Mouse (Mus musculus) MEL (cell line): ENCODE data around the gene Gas7. TPM values are rescaled to one million over a fixed set of nuclear protein-coding genes. Genes with fewer than 3 reads are reported as not detected.

Source experiments
- DNase-seq: peaks from one replicate; pipeline ENCODE4 v3.0.0; 2011; ENCODE audit warnings: low read depth, low spot score
- H3K27ac ChIP-seq: 2 replicates; pipeline ENCODE4 v1.5.1; 2012; ENCODE audit warnings: low read depth, mild to moderate bottlenecking, control low read depth, low read length, moderate library complexity; ENCODE audit not compliant: control insufficient read depth
- H3K27me3 ChIP-seq, 2 experiments: fragments of 150-350 bp in 1 of 2; sonication (generic) in 1 of 2; 2 replicates each; pipeline ENCODE4 v1.6.1; 2012; ENCODE audit warnings: low read length in 2 of 2, mild to moderate bottlenecking in 2 of 2, improper control_type of control experiment in 1 of 2, moderate library complexity in 1 of 2; ENCODE audit not compliant: insufficient read depth in 2 of 2, control insufficient read depth in 1 of 2
- H3K36me3 ChIP-seq, 2 experiments: 2 replicates each; pipeline ENCODE4 v1.6.1; 2012 to 2014; ENCODE audit warnings: low read length in 2 of 2, improper control_type of control experiment in 1 of 2, inconsistent platforms in 1 of 2, mild to moderate bottlenecking in 1 of 2; ENCODE audit not compliant: insufficient read depth in 2 of 2, control insufficient read depth in 1 of 2
- H3K4me1 ChIP-seq, 2 experiments: fragments of 150-350 bp in 1 of 2; sonication (generic) in 1 of 2; 2 replicates each; pipeline ENCODE4 v1.6.1; 2012; ENCODE audit warnings: low read length in 2 of 2, improper control_type of control experiment in 1 of 2, mild to moderate bottlenecking in 1 of 2; ENCODE audit not compliant: insufficient read depth in 2 of 2, control insufficient read depth in 1 of 2
- H3K4me3 ChIP-seq, 2 experiments: fragments of 150-350 bp in 1 of 2; sonication (generic) in 1 of 2; 2 replicates each; pipeline ENCODE4 v1.5.1; 2012; ENCODE audit warnings: low read depth in 2 of 2, low read length in 2 of 2, mild to moderate bottlenecking in 2 of 2, moderate library complexity in 2 of 2, control low read depth in 1 of 2, improper control_type of control experiment in 1 of 2; ENCODE audit not compliant: control insufficient read depth in 1 of 2, insufficient read depth in 1 of 2
- H3K79me2 ChIP-seq: 2 replicates; pipeline ENCODE4 v1.6.1; 2012; ENCODE audit warnings: mild to moderate bottlenecking, low read length, moderate library complexity; ENCODE audit not compliant: control insufficient read depth, poor library complexity, insufficient read depth
- H3K9ac ChIP-seq: 2 replicates; pipeline ENCODE4 v1.6.1; 2012; ENCODE audit warnings: low read depth, mild to moderate bottlenecking, control low read depth, low read length, moderate library complexity; ENCODE audit not compliant: control insufficient read depth, poor library complexity, severe bottlenecking
- H3K9me3 ChIP-seq: fragments of 150-350 bp; sonication (generic); replicated peaks from 2 replicates; pipeline ENCODE4 v1.6.1; 2012; ENCODE audit warnings: mild to moderate bottlenecking, low read length, improper control_type of control experiment, moderate library complexity; ENCODE audit not compliant: insufficient read depth
- ELF1 ChIP-seq: IDR thresholded peaks from 2 replicates; pipeline ENCODE4 v1.6.1; 2014; ENCODE audit warnings: low read depth, mild to moderate bottlenecking, inconsistent platforms, low read length, improper control_type of control experiment, moderate library complexity
- EP300 ChIP-seq, 2 experiments: IDR thresholded peaks; 2 replicates each; pipeline ENCODE4 v1.6.1; 2011; ENCODE audit warnings: improper control_type of control experiment in 2 of 2, low read length in 2 of 2, low read depth in 1 of 2, mild to moderate bottlenecking in 1 of 2
- ETS1 ChIP-seq: IDR thresholded peaks from 2 replicates; pipeline ENCODE4 v1.6.1; 2012; ENCODE audit warnings: low read depth, mild to moderate bottlenecking, inconsistent platforms, low read length, improper control_type of control experiment, moderate library complexity
- GATA1 ChIP-seq: IDR thresholded peaks from 2 replicates; pipeline ENCODE4 v1.6.1; 2011; ENCODE audit warnings: low read depth, low read length, improper control_type of control experiment
- KAT2A ChIP-seq: conservative IDR thresholded peaks from 2 replicates; pipeline ENCODE4 v1.6.1; 2012; ENCODE audit warnings: low read depth, low read length, improper control_type of control experiment, inconsistent platforms
- MYC ChIP-seq: IDR thresholded peaks from 2 replicates; pipeline ENCODE4 v1.6.1; 2011; ENCODE audit warnings: low read depth, mild to moderate bottlenecking, low read length, improper control_type of control experiment, moderate library complexity
- POLR2A ChIP-seq, 2 experiments: IDR thresholded peaks; 2 replicates each; pipeline ENCODE4 v1.6.1; 2011 to 2012; ENCODE audit warnings: low read length in 2 of 2, mild to moderate bottlenecking in 2 of 2, control low read depth in 1 of 2, improper control_type of control experiment in 1 of 2, low read depth in 1 of 2, moderate library complexity in 1 of 2; ENCODE audit not compliant: control insufficient read depth in 1 of 2, insufficient read depth in 1 of 2, poor library complexity in 1 of 2
- POLR2AphosphoS5 ChIP-seq: IDR thresholded peaks from 2 replicates; pipeline ENCODE4 v1.6.1; 2012; ENCODE audit warnings: low read depth, borderline replicate concordance, mild to moderate bottlenecking, inconsistent platforms, low read length, moderate library complexity, mixed read lengths
- RAD21 ChIP-seq: IDR thresholded peaks from 2 replicates; pipeline ENCODE4 v1.6.1; 2011; ENCODE audit warnings: mild to moderate bottlenecking, low read depth, low read length, improper control_type of control experiment
- SMC3 ChIP-seq: IDR thresholded peaks from 2 replicates; pipeline ENCODE4 v1.6.1; 2011; ENCODE audit warnings: low read depth, low read length, improper control_type of control experiment
- TAL1 ChIP-seq: IDR thresholded peaks from 2 replicates; pipeline ENCODE4 v1.6.1; 2012; ENCODE audit warnings: mild to moderate bottlenecking, inconsistent platforms, low read length, moderate library complexity, mixed read lengths
- USF1 ChIP-seq: IDR thresholded peaks from 2 replicates; pipeline ENCODE4 v1.6.1; 2014; ENCODE audit warnings: low read depth, mild to moderate bottlenecking, inconsistent platforms, low read length, improper control_type of control experiment, moderate library complexity
- USF2 ChIP-seq, 2 experiments: IDR thresholded peaks; 2 replicates each; pipeline ENCODE4 v1.6.1; 2011 to 2012; ENCODE audit warnings: improper control_type of control experiment in 2 of 2, low read length in 2 of 2, borderline replicate concordance in 1 of 2, inconsistent platforms in 1 of 2, low read depth in 1 of 2, mild to moderate bottlenecking in 1 of 2; ENCODE audit not compliant: insufficient read depth in 1 of 2
- ZC3H11A ChIP-seq: IDR thresholded peaks from 2 replicates; pipeline ENCODE4 v1.6.1; 2012; ENCODE audit warnings: low read depth, mild to moderate bottlenecking, inconsistent platforms, low read length, improper control_type of control experiment
- ZKSCAN1 ChIP-seq: IDR thresholded peaks from 2 replicates; pipeline ENCODE4 v1.6.1; 2012; ENCODE audit warnings: low read depth, mild to moderate bottlenecking, inconsistent platforms, low read length, improper control_type of control experiment, moderate library complexity
- ZMIZ1 ChIP-seq: IDR thresholded peaks from 2 replicates; pipeline ENCODE4 v1.6.1; 2012; ENCODE audit warnings: low read depth, mild to moderate bottlenecking, inconsistent platforms, low read length, improper control_type of control experiment, moderate library complexity
- ZNF384 ChIP-seq: IDR thresholded peaks from 2 replicates; pipeline ENCODE4 v1.6.1; 2012; ENCODE audit warnings: low read depth, mild to moderate bottlenecking, inconsistent platforms, low read length, improper control_type of control experiment
- polyA plus RNA-seq, 2 experiments: library from polyadenylated mRNA; stranded (reverse) in 1 of 2; unstranded in 1 of 2; fragments of >175 nt in 1 of 2; fragments of >200 nt in 1 of 2; gene quantifications; 2 replicates each; pipeline versions ENCODE4 v1.2.1 to v1.2.4; 2012; ENCODE audit warnings: low replicate concordance in 2 of 2, low read depth in 1 of 2; ENCODE audit not compliant: insufficient read length in 2 of 2, insufficient read depth in 1 of 2, missing spikeins in 1 of 2
- total RNA-seq: library from RNA; depleted of rRNA; stranded (reverse); fragments of 300-350 nt; gene quantifications from 2 replicates; pipeline ENCODE4 v1.2.3, GENCODE M21; 2012

Gas7 gene
- total and polyA plus RNA-seq, 3 experiments = 0.04 TPM; not detected in 2

DNA sequence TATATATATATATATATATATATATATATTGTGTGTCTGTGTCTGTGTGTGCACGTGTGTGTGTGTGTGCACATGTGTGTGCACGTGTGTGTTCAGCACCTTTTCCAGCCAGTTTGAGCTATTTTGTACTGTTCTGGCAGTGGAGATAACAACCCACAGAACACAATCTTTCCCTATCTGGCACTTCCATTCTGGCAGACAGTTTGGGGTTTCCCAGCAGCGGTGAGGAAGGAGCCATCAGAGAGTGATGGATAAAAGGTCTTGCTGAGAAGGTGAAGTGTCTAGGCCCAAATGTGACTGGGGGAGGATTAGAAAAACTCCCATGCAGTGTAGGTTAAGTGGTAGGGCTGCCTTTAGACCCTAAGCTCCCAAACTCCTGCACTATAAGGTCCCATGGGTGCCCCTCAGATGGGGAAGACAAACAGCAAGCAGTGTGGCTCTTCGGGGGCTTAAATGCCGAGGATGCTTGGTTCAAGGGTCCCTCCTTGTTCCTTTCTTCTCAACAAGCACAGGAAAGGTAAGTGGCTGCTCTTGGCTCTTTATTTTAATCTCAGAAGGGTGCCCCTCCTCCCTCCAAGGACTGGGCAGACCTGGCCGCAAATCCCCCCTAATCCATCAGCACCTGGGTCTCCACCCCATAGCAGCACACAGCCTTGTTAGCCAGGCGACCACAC lies 239.6 kb downstream of the Gas7 start, which contains the start of gene Rcvrn:
Gene Rcvrn, plus strand, starts transcription at position 624 of the 674 bp plus-strand sequence.
- H3K4me3 ChIP-seq = no peak within 1 kb of the TSS
- no peaks in the 10 kb centered on the region; the same call in 1 of the 2 replicates for H3K9me3 ChIP-seq

GRCm38 (mm10) chr11:67712976-67713375 lies 257.7 kb downstream of the Gas7 start:
- no peak overlapping the region for H3K9ac ChIP-seq
- H3K79me2 ChIP-seq = no peaks in the 10 kb centered on the region
- no peak for DNase-seq

More for the DNA sequence above, 239.6 kb downstream of the Gas7 start, which contains the start of gene Rcvrn:
- Histone ChIP-seq H3K4me1 (no peaks in the 10 kb centered on the region), H3K36me3 (no peaks in the 10 kb centered on the region), H3K27ac (no peak within 1 kb of the TSS), H3K9ac (no peak within 1 kb of the TSS), H3K27me3 (no peaks in the 10 kb centered on the region), H3K79me2 (no peaks in the 10 kb centered on the region)
- DNase-seq = no peak
- TF ChIP-seq RAD21 = no peak
- no peak for TF ChIP-seq POLR2AphosphoS5
- TF ChIP-seq EP300 (IDR thresholded peaks at IDR 0.05; ENCODE audit: low read depth in 1 of 2, low read length in 2 of 2) = no peak

DNA sequence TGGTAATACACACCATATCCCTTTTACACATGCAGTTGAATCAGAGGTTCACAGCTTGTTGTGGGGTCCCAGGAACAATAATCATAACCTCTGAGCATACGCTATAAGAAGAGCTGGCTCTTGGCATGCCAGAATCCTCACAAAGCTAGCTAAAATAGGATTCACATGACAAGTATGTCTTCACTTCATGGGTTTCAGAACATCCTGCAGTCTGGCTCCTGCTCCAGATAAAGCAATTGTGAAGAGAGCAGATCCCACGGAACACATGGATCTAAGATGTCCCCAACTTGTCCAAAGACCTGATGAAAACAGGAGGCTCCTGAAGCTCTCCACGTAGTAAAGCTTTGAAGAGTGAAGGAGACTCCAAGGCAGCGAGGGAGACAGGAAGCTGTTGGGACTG lies 260.1 kb downstream of the Gas7 start:
- no peak for DNase-seq
- Histone ChIP-seq H3K27me3 (no peaks in the 10 kb centered on the region), H3K36me3 (no peaks in the 10 kb centered on the region), H3K4me1 (no peaks in the 10 kb centered on the region), H3K9me3 (no peaks in the 10 kb centered on the region), H3K79me2 (no peaks in the 10 kb centered on the region), H3K27ac (no peak overlapping the region), H3K4me3 (no peak overlapping the region), H3K9ac (no peak overlapping the region)
- no peak for TF ChIP-seq GATA1

More at GRCm38 (mm10) chr11:67712976-67713375, 257.7 kb downstream of the Gas7 start:
- H3K9me3 ChIP-seq = no peaks in the 10 kb centered on the region
- TF ChIP-seq KAT2A = no peak
- TF ChIP-seq ELF1 = no peak
- TF ChIP-seq POLR2A (IDR thresholded peaks at IDR 0.05; ENCODE audit: control insufficient read depth in 1 of 2, insufficient read depth in 1 of 2, low read depth in 1 of 2, low read length in 2 of 2, poor library complexity in 1 of 2) = no peak
- TF ChIP-seq SMC3 = no peak
- no peak for TF ChIP-seq ZNF384
- no peak for TF ChIP-seq ETS1
- no peak for TF ChIP-seq USF2 (IDR thresholded peaks at IDR 0.05; ENCODE audit: borderline replicate concordance in 1 of 2, insufficient read depth in 1 of 2, low read depth in 1 of 2, low read length in 2 of 2)
- TF ChIP-seq USF1 = no peak
- no peak for TF ChIP-seq POLR2AphosphoS5
- no peak for TF ChIP-seq ZC3H11A
- TF ChIP-seq TAL1 = no peak
- no peak for TF ChIP-seq MYC
- TF ChIP-seq ZKSCAN1 = no peak
- TF ChIP-seq ZMIZ1 = no peak
- H3K36me3 ChIP-seq = no peaks in the 10 kb centered on the region
- H3K4me1 ChIP-seq = no peaks in the 10 kb centered on the region
- H3K27me3 ChIP-seq = no peaks in the 10 kb centered on the region
- H3K27ac ChIP-seq = no peak overlapping the region
- no peak overlapping the region for H3K4me3 ChIP-seq
